In the genomic region with DNA sequence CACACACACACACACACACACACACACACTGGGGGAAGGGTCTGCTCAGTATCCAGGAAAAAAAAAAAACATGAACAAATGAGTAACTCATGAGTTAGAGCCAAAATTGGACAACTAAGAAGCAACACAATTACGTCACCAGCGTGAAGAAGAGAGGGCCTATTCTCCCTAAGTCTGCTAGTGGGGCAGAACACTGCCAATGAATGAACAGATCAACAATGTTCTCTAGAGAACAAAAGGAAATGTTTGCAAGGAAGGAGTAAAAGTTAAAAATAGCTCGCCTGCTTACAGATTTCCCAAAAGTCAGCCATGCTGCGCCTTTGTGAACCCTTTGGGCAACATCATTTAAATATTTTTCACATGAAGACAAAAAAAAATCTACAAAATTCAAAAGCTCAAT, we compare ENCODE assay signal across 18 mouse cellular contexts.
DNase-seq lines count a peak whose midpoint lies in the region; ATAC-seq and TF ChIP-seq lines count a peak whose summit lies in the region.
"Had no signal": no experiment of that assay in that cellular context is flagged by ENCODE, and none has a peak within 500 bp of the region (broad histone marks: within the 10 kb centered on the region; RNA-seq: fewer than 3 reads in every experiment).

No protein-coding gene starts in this region.

- H3K9ac ChIP-seq in heart, embryonic 16.5 days (ENCODE audit: low read length), result no peak overlapping the region
- no peak overlapping the region for H3K9ac ChIP-seq in heart, embryonic 11.5 days (ENCODE audit: low read depth, low read length)
- no peak overlapping the region for H3K9ac ChIP-seq in lung, embryonic 16.5 days (ENCODE audit: low read length)
- H3K9ac ChIP-seq: intestine, embryonic 15.5 days; limb, embryonic 13.5 days had no signal

- TF ChIP-seq POLR2A in olfactory bulb, adult 2 months (IDR thresholded peaks at IDR 0.05; ENCODE audit: insufficient read depth, low read depth, low read length), result no peak

- H3K4me3 ChIP-seq in heart, embryonic 16.5 days (ENCODE audit: low read length), result no peak overlapping the region
- H3K4me3 ChIP-seq in heart, embryonic 11.5 days (ENCODE audit: low read depth, low read length), result no peak overlapping the region
- no peak overlapping the region for H3K4me3 ChIP-seq in lung, embryonic 16.5 days (ENCODE audit: low read length)
- H3K4me3 ChIP-seq in olfactory bulb, adult 2 months (ENCODE audit: insufficient read depth, low read depth, low read length), result no peak overlapping the region
- H3K4me3 ChIP-seq: forebrain, embryonic 10.5 days; hindbrain, embryonic 10.5 days; intestine, embryonic 15.5 days; limb, embryonic 13.5 days had no signal

- no peak overlapping the region for H3K4me2 ChIP-seq in heart, embryonic 16.5 days (ENCODE audit: low read depth, low read length)
- no peak overlapping the region for H3K4me2 ChIP-seq in heart, embryonic 11.5 days
- H3K4me2 ChIP-seq in lung, embryonic 16.5 days (ENCODE audit: low read depth, low read length), result no peak overlapping the region
- H3K4me2 ChIP-seq: intestine, embryonic 15.5 days; limb, embryonic 13.5 days had no signal

- DNase-seq in lung, postnatal 36 days, result no peak
- DNase-seq in NIH3T3 (ENCODE audit: low read depth), result peak; percentile 74
- no peak for DNase-seq in ovary, postnatal 14 days (ENCODE audit: low spot score)
- no peak for DNase-seq in urinary bladder, adult 18-20 months (ENCODE audit: low spot score in 2 of 2)
- DNase-seq: cerebellum, adult 8-10 months; gastrocnemius, postnatal 10 days; midbrain, embryonic 14.5 days; thymus, adult 18-20 months had no signal

- H3K36me3 ChIP-seq in heart, embryonic 16.5 days (ENCODE audit: control insufficient read depth, insufficient read depth), result no peaks in the 10 kb centered on the region; the same call in 1 of the 2 replicates
- H3K36me3 ChIP-seq in heart, embryonic 11.5 days (ENCODE audit: control insufficient read depth, insufficient read depth, low read length), result no peaks in the 10 kb centered on the region
- no peaks in the 10 kb centered on the region for H3K36me3 ChIP-seq in lung, embryonic 16.5 days (ENCODE audit: control insufficient read depth, insufficient read depth, low read length)
- H3K36me3 ChIP-seq: limb, embryonic 13.5 days had no signal

- no peak for ATAC-seq in heart, embryonic 16.5 days (replicated peaks; ENCODE audit: extremely low read depth, insufficient read depth, low FRiP score)
- no peak for ATAC-seq in heart, embryonic 11.5 days (replicated peaks; ENCODE audit: insufficient number of reproducible peaks, low FRiP score, low TSS enrichment)
- no peak for ATAC-seq in lung, embryonic 16.5 days (ENCODE audit: low read depth)
- ATAC-seq: intestine, embryonic 15.5 days; Patski had no signal

- no peak for TF ChIP-seq CTCF in olfactory bulb, adult 2 months (IDR thresholded peaks at IDR 0.05; ENCODE audit: insufficient read depth, low read depth, low read length)

- 75% methylated on average over 4 of the region's 4 CpGs for WGBS in heart, embryonic 16.5 days
- 87% methylated on average over 4 of the region's 4 CpGs for WGBS in heart, embryonic 11.5 days (ENCODE audit: insufficient replicate concordance)
- WGBS in lung, embryonic 16.5 days, result 67% methylated on average over 4 of the region's 4 CpGs
- 46% methylated on average over 4 of the region's 4 CpGs for WGBS in olfactory bulb, adult 2 months

- H3K27ac ChIP-seq in heart, embryonic 16.5 days (ENCODE audit: low read length), result peak overlapping the region; percentile 41; the same call in 1 of the 2 replicates
- no peak overlapping the region for H3K27ac ChIP-seq in heart, embryonic 11.5 days (ENCODE audit: low read depth, low read length)
- H3K27ac ChIP-seq in lung, embryonic 16.5 days (ENCODE audit: low read length), result peak overlapping the region; percentile 22
- 0 out of 2 replicates have a peak overlapping the region, but pooled peaks have one; percentile 10 for H3K27ac ChIP-seq in olfactory bulb, adult 2 months (ENCODE audit: insufficient read depth, low read depth, low read length)
- H3K27ac ChIP-seq: forebrain, embryonic 10.5 days; hindbrain, embryonic 10.5 days; intestine, embryonic 15.5 days; kidney, postnatal 0 days; limb, embryonic 13.5 days had no signal

- H3K4me1 ChIP-seq in heart, embryonic 16.5 days (ENCODE audit: control insufficient read depth, insufficient read depth, low read length), result peaks cover 32% of the 10 kb centered on the region
- H3K4me1 ChIP-seq in heart, embryonic 11.5 days (ENCODE audit: control insufficient read depth, insufficient read depth, low read length), result peaks cover 14% of the 10 kb centered on the region
- H3K4me1 ChIP-seq in lung, embryonic 16.5 days (replicated peaks; ENCODE audit: control insufficient read depth, insufficient read depth, low read length), result peaks cover 44% of the 10 kb centered on the region
- peaks cover 11% of the 10 kb centered on the region; the same call in 1 of the 2 replicates for H3K4me1 ChIP-seq in olfactory bulb, adult 2 months (ENCODE audit: control insufficient read depth, insufficient read depth, low read length)

- H3K27me3 ChIP-seq in heart, embryonic 16.5 days (ENCODE audit: control insufficient read depth, insufficient read depth, low read length), result no peaks in the 10 kb centered on the region
- H3K27me3 ChIP-seq in heart, embryonic 11.5 days (ENCODE audit: control insufficient read depth, insufficient read depth, low read length), result no peaks in the 10 kb centered on the region
- no peaks in the 10 kb centered on the region for H3K27me3 ChIP-seq in lung, embryonic 16.5 days (ENCODE audit: control insufficient read depth, insufficient read depth, low read depth, low read length)
- H3K27me3 ChIP-seq: intestine, embryonic 15.5 days; limb, embryonic 13.5 days; Patski had no signal

- H3K9me3 ChIP-seq in heart, embryonic 16.5 days (replicated peaks; ENCODE audit: control insufficient read depth, low read length), result no peaks in the 10 kb centered on the region
- no peaks in the 10 kb centered on the region for H3K9me3 ChIP-seq in heart, embryonic 11.5 days (replicated peaks; ENCODE audit: control insufficient read depth, low read length)
- no peaks in the 10 kb centered on the region for H3K9me3 ChIP-seq in lung, embryonic 16.5 days (ENCODE audit: control insufficient read depth, low read length)
- H3K9me3 ChIP-seq: forebrain, embryonic 10.5 days; hindbrain, embryonic 10.5 days; intestine, embryonic 15.5 days; limb, embryonic 13.5 days had no signal
